Mouse (Mus musculus) heart, embryonic 10.5 days (tissue): ENCODE data around the gene Myo10. TPM values are rescaled to one million over a fixed set of nuclear protein-coding genes. Genes with fewer than 3 reads are reported as not detected.

Experiments
- DNase-seq: peaks from one replicate; pipeline ENCODE4 v3.0.0-alpha.2; 2017; ENCODE audit warnings: low spot score
- H3K27ac ChIP-seq: fragments of 300-500 bp; sonication (generic); 2 replicates; pipeline ENCODE4 v1.5.1; 2016; ENCODE audit warnings: mild to moderate bottlenecking
- H3K27me3 ChIP-seq: fragments of 300-500 bp; sonication (generic); 2 replicates; pipeline ENCODE4 v1.6.1; 2016; ENCODE audit warnings: mild to moderate bottlenecking; ENCODE audit not compliant: poor library complexity, insufficient read depth, severe bottlenecking
- H3K36me3 ChIP-seq: fragments of 300-500 bp; sonication (generic); 2 replicates; pipeline ENCODE4 v1.6.1; 2016; ENCODE audit warnings: mild to moderate bottlenecking, moderate library complexity
- H3K4me1 ChIP-seq: fragments of 300-500 bp; sonication (generic); 2 replicates; pipeline ENCODE4 v1.6.1; 2016; ENCODE audit warnings: mild to moderate bottlenecking
- H3K4me3 ChIP-seq: fragments of 300-500 bp; sonication (generic); 2 replicates; pipeline ENCODE4 v1.5.1; 2016; ENCODE audit warnings: mild to moderate bottlenecking, moderate library complexity
- H3K9me3 ChIP-seq: fragments of 300-500 bp; sonication (generic); 2 replicates; pipeline ENCODE4 v1.6.1; 2016; ENCODE audit warnings: mild to moderate bottlenecking, moderate library complexity
- WGBS: fragments of 180-500 bp; shearing (Covaris S2); methylation state at CpG from one replicate; pipeline ENCODE4 v1.1.7; 2016; 5-methylcytosine and 5-hydroxymethylcytosine counted together
- polyA plus RNA-seq: library from polyadenylated mRNA; unstranded; fragments of >200 nt; fragmentation: Nextera tagmentation; extraction: Ambion mirVana; gene quantifications from 2 replicates; pipeline ENCODE4 v1.2.1, GENCODE M21; 2016

The Myo10 gene
- polyA plus RNA-seq, 1 experiment from 2014 or later = 21.0 TPM

GRCm38 (mm10) chr15:25590891-25591290, 31.4 kb upstream of the Myo10 start:
- Histone ChIP-seq H3K4me1 (peaks cover 27% of the 10 kb centered on the region), H3K4me3 (no peak overlapping the region), H3K27me3 (peaks cover 4% of the 10 kb centered on the region; the same call in 1 of the 2 replicates), H3K9me3 (no peaks in the 10 kb centered on the region), H3K36me3 (no peaks in the 10 kb centered on the region), H3K27ac (no peak overlapping the region)
- no peak for DNase-seq
- WGBS = 84% methylated on average over 7 of the region's 7 CpGs

GRCm38 (mm10) chr15:25591964-25592363, 30.4 kb upstream of the Myo10 start:
- Histone ChIP-seq H3K4me1 (peaks cover 16% of the 10 kb centered on the region), H3K9me3 (no peaks in the 10 kb centered on the region), H3K36me3 (no peaks in the 10 kb centered on the region), H3K27me3 (peaks cover 4% of the 10 kb centered on the region; the same call in 1 of the 2 replicates), H3K4me3 (no peak overlapping the region), H3K27ac (no peak overlapping the region)
- DNase-seq = no peak
- 62% methylated on average over 4 of the region's 4 CpGs for WGBS

GRCm38 (mm10) chr15:25593469-25594150, 28.7 kb upstream of the Myo10 start:
- H3K27me3 ChIP-seq = peaks cover 9% of the 10 kb centered on the region
- 74% methylated on average over 7 of the region's 7 CpGs for WGBS
- H3K4me1 ChIP-seq = peaks cover under 1% of the 10 kb centered on the region; the same call in 1 of the 2 replicates
- DNase-seq = no peak
- no peak overlapping the region for H3K4me3 ChIP-seq
- H3K9me3 ChIP-seq = no peaks in the 10 kb centered on the region
- H3K36me3 ChIP-seq = no peaks in the 10 kb centered on the region
- no peak overlapping the region for H3K27ac ChIP-seq

GRCm38 (mm10) chr15:25598313-25598712, 24.0 kb upstream of the Myo10 start:
- WGBS = 92% methylated on average over 5 of the region's 5 CpGs
- Histone ChIP-seq H3K36me3 (no peaks in the 10 kb centered on the region), H3K27me3 (peaks cover 5% of the 10 kb centered on the region), H3K4me1 (peaks cover 7% of the 10 kb centered on the region), H3K27ac (no peak overlapping the region), H3K4me3 (no peak overlapping the region), H3K9me3 (no peaks in the 10 kb centered on the region)
- no peak for DNase-seq

- Histone ChIP-seq H3K9me3 (no peaks in the 10 kb centered on the region), H3K27me3 (peaks cover 5% of the 10 kb centered on the region; the same call in 1 of the 2 replicates), H3K4me1 (peaks cover 9% of the 10 kb centered on the region), H3K4me3 (no peak overlapping the region), H3K27ac (no peak overlapping the region), H3K36me3 (no peaks in the 10 kb centered on the region)
- DNase-seq = no peak
- 59% methylated on average over 8 of the region's 8 CpGs for WGBS
Measured at GRCm38 (mm10) chr15:25602306-25602705, 20.0 kb upstream of the Myo10 start.

GRCm38 (mm10) chr15:25603286-25603685, 19.0 kb upstream of the Myo10 start:
- 31% methylated on average over 6 of the region's 6 CpGs for WGBS
- Histone ChIP-seq H3K27me3 (peaks cover 3% of the 10 kb centered on the region; the same call in 1 of the 2 replicates), H3K4me1 (peaks cover 10% of the 10 kb centered on the region), H3K27ac (no peak overlapping the region), H3K4me3 (no peak overlapping the region), H3K36me3 (no peaks in the 10 kb centered on the region), H3K9me3 (no peaks in the 10 kb centered on the region)
- no peak for DNase-seq

GRCm38 (mm10) chr15:25604231-25604630, 18.1 kb upstream of the Myo10 start:
- H3K27me3 ChIP-seq = no peaks in the 10 kb centered on the region
- 48% methylated on average over 1 of the region's 1 CpGs for WGBS
- DNase-seq = no peak
- H3K9me3 ChIP-seq = no peaks in the 10 kb centered on the region
- no peak overlapping the region for H3K27ac ChIP-seq
- no peaks in the 10 kb centered on the region for H3K36me3 ChIP-seq
- no peak overlapping the region for H3K4me3 ChIP-seq
- peaks cover 20% of the 10 kb centered on the region for H3K4me1 ChIP-seq

- Histone ChIP-seq H3K9me3 (no peaks in the 10 kb centered on the region), H3K4me1 (peaks cover 27% of the 10 kb centered on the region), H3K27me3 (0 out of 2 replicates have a peak, but pooled peaks cover 4% of the 10 kb centered on the region), H3K36me3 (no peaks in the 10 kb centered on the region), H3K27ac (no peak overlapping the region), H3K4me3 (no peak overlapping the region)
- DNase-seq = no peak
- 72% methylated on average over 4 of the region's 4 CpGs for WGBS
Measured at GRCm38 (mm10) chr15:25605376-25605775, 16.9 kb upstream of the Myo10 start.

GRCm38 (mm10) chr15:25608742-25609141, 13.6 kb upstream of the Myo10 start:
- DNase-seq = no peak
- Histone ChIP-seq H3K36me3 (no peaks in the 10 kb centered on the region), H3K4me3 (no peak overlapping the region; the same call in 1 of the 2 replicates), H3K27ac (no peak overlapping the region), H3K9me3 (no peaks in the 10 kb centered on the region), H3K27me3 (0 out of 2 replicates have a peak, but pooled peaks cover 9% of the 10 kb centered on the region), H3K4me1 (peaks cover 18% of the 10 kb centered on the region)
- 11% methylated on average over 3 of the region's 3 CpGs for WGBS

GRCm38 (mm10) chr15:25609253-25609652, 13.1 kb upstream of the Myo10 start:
- Histone ChIP-seq H3K36me3 (no peaks in the 10 kb centered on the region), H3K9me3 (no peaks in the 10 kb centered on the region), H3K4me1 (peaks cover 18% of the 10 kb centered on the region), H3K27ac (no peak overlapping the region), H3K27me3 (0 out of 2 replicates have a peak, but pooled peaks cover 9% of the 10 kb centered on the region), H3K4me3 (no peak overlapping the region; the same call in 1 of the 2 replicates)
- 7% methylated on average over 10 of the region's 10 CpGs for WGBS
- no peak for DNase-seq

GRCm38 (mm10) chr15:25611178-25611577, 11.1 kb upstream of the Myo10 start:
- 62% methylated on average over 6 of the region's 6 CpGs for WGBS
- Histone ChIP-seq H3K4me1 (peaks cover 18% of the 10 kb centered on the region), H3K4me3 (no peak overlapping the region), H3K27ac (no peak overlapping the region), H3K27me3 (peaks cover 19% of the 10 kb centered on the region; the same call in 1 of the 2 replicates), H3K9me3 (no peaks in the 10 kb centered on the region), H3K36me3 (no peaks in the 10 kb centered on the region)
- DNase-seq = no peak

- 82% methylated on average over 4 of the region's 4 CpGs for WGBS
- Histone ChIP-seq H3K27ac (no peak overlapping the region), H3K27me3 (peaks cover 16% of the 10 kb centered on the region; the same call in 1 of the 2 replicates), H3K9me3 (no peaks in the 10 kb centered on the region), H3K4me1 (peaks cover 15% of the 10 kb centered on the region), H3K4me3 (no peak overlapping the region), H3K36me3 (no peaks in the 10 kb centered on the region)
- DNase-seq = no peak
Measured at GRCm38 (mm10) chr15:25620560-25620959, 1.8 kb upstream of the Myo10 start.

- H3K36me3 ChIP-seq = no peaks in the 10 kb centered on the region
- H3K4me1 ChIP-seq = peaks cover 15% of the 10 kb centered on the region
- DNase-seq = no peak
- 6% methylated on average over 20 of the region's 20 CpGs for WGBS
- peaks cover 15% of the 10 kb centered on the region; the same call in 1 of the 2 replicates for H3K27me3 ChIP-seq
- H3K27ac ChIP-seq = peak overlapping the region; percentile 62
- H3K9me3 ChIP-seq = no peaks in the 10 kb centered on the region
- peak overlapping the region; percentile 93 for H3K4me3 ChIP-seq
Measured at GRCm38 (mm10) chr15:25621351-25622199, 750 bp upstream of the Myo10 start.
